In genomic region chr11:30176111-30176510, GRCm38 (mm10) we compare ENCODE assay signal across 22 mouse cellular contexts.
DNase-seq lines count a peak whose midpoint lies in the region; ATAC-seq and TF ChIP-seq lines count a peak whose summit lies in the region.
"Had no signal": no experiment of that assay in that cellular context is flagged by ENCODE, and none has a peak within 500 bp of the region (broad histone marks: within the 10 kb centered on the region; RNA-seq: fewer than 3 reads in every experiment).

No protein-coding gene starts in this region.

- ATAC-seq in forebrain, embryonic 15.5 days (replicated peaks), result 0 out of 2 replicates have a peak, but pooled peaks have one; percentile 29
- peak; percentile 16; the same call in 1 of the 2 replicates for ATAC-seq in neutrophil, adult 5-6 weeks (ENCODE audit: extremely low read depth, insufficient number of reproducible peaks, low FRiP score, poor library complexity, severe bottlenecking)
- ATAC-seq in frontal cortex, adult (ENCODE audit: low TSS enrichment), result no peak
- ATAC-seq: liver, postnatal 0 days had no signal

- H3K27me3 ChIP-seq in heart, adult 2 months (ENCODE audit: control insufficient read depth, insufficient read depth, low read length), result no peaks in the 10 kb centered on the region
- H3K27me3 ChIP-seq in forebrain, embryonic 15.5 days, result no peaks in the 10 kb centered on the region
- H3K27me3 ChIP-seq in embryonic facial prominence, embryonic 10.5 days (replicated peaks; ENCODE audit: low read depth, poor library complexity, severe bottlenecking), result no peaks in the 10 kb centered on the region
- H3K27me3 ChIP-seq: neural tube, embryonic 15.5 days had no signal

- TF ChIP-seq POLR2A in heart, adult 2 months (IDR thresholded peaks at IDR 0.05; ENCODE audit: insufficient read depth, low read depth, low read length), result no peak

- H3K27ac ChIP-seq in heart, adult 2 months, result peak overlapping the region; percentile 19; the same call in 1 of the 2 replicates
- peak overlapping the region; percentile 36; the same call in 1 of the 2 replicates for H3K27ac ChIP-seq in layer of hippocampus, adult 2 months
- no peak overlapping the region for H3K27ac ChIP-seq in forebrain, embryonic 15.5 days (replicated peaks)
- H3K27ac ChIP-seq in embryonic facial prominence, embryonic 10.5 days (replicated peaks), result no peak overlapping the region
- H3K27ac ChIP-seq: hindbrain, embryonic 14.5 days; macrophage; neural tube, embryonic 15.5 days had no signal

- WGBS in heart, adult 2 months, result 68% methylated on average over 3 of the region's 3 CpGs
- 9% methylated on average over 3 of the region's 3 CpGs for WGBS in forebrain, embryonic 15.5 days
- WGBS in embryonic facial prominence, embryonic 10.5 days, result 42% methylated on average over 3 of the region's 3 CpGs

- no peak for TF ChIP-seq CTCF in heart, adult 2 months (IDR thresholded peaks at IDR 0.05)
- TF ChIP-seq CTCF in layer of hippocampus, adult 2 months (conservative IDR thresholded peaks at IDR 0.05), result no peak

- no peak overlapping the region for H3K9ac ChIP-seq in heart, adult 2 months (ENCODE audit: low read depth, low read length)
- H3K9ac ChIP-seq in forebrain, embryonic 15.5 days (replicated peaks), result no peak overlapping the region
- H3K9ac ChIP-seq: hindbrain, embryonic 14.5 days; liver, postnatal 0 days; neural tube, embryonic 15.5 days had no signal

- DNase-seq in heart, adult 2 months, result no peak
- DNase-seq in heart, postnatal 4 days, result no peak
- DNase-seq in layer of hippocampus, adult 2 months (ENCODE audit: low spot score in 2 of 2), result no peak
- DNase-seq in layer of hippocampus, postnatal 36 days, result no peak
- DNase-seq in embryonic facial prominence, embryonic 10.5 days (ENCODE audit: low spot score), result no peak
- DNase-seq: B cell, adult 2 months; cerebellum, adult 9-11 months; embryo, embryonic 11 days; gastrocnemius, postnatal 14 days; heart, postnatal 14 days; kidney, adult 18-20 months; liver; liver, postnatal 0 days; midbrain, embryonic 14.5 days; thymus, adult 2 months had no signal

- peaks cover 21% of the 10 kb centered on the region for H3K4me1 ChIP-seq in heart, adult 2 months (ENCODE audit: control insufficient read depth, insufficient read depth, low read length)
- peaks cover 7% of the 10 kb centered on the region for H3K4me1 ChIP-seq in forebrain, embryonic 15.5 days
- H3K4me1 ChIP-seq in embryonic facial prominence, embryonic 10.5 days, result peaks cover 18% of the 10 kb centered on the region

- peaks cover 7% of the 10 kb centered on the region for H3K79me2 ChIP-seq in heart, adult 2 months (replicated peaks; ENCODE audit: control insufficient read depth, insufficient read depth, low read length)

- H3K4me2 ChIP-seq in forebrain, embryonic 15.5 days (replicated peaks), result no peak overlapping the region
- H3K4me2 ChIP-seq: hindbrain, embryonic 14.5 days; neural tube, embryonic 15.5 days had no signal

- no peak for TF ChIP-seq EP300 in heart, adult 2 months (IDR thresholded peaks at IDR 0.05; ENCODE audit: insufficient read depth, low read depth, low read length)

- H3K36me3 ChIP-seq in heart, adult 2 months (ENCODE audit: control insufficient read depth, insufficient read depth, low read length), result peaks cover 76% of the 10 kb centered on the region
- H3K36me3 ChIP-seq in forebrain, embryonic 15.5 days, result no peaks in the 10 kb centered on the region
- H3K36me3 ChIP-seq in embryonic facial prominence, embryonic 10.5 days (replicated peaks), result no peaks in the 10 kb centered on the region; the same call in 1 of the 2 replicates
- H3K36me3 ChIP-seq: neural tube, embryonic 15.5 days had no signal

- H3K9me3 ChIP-seq in forebrain, embryonic 15.5 days, result no peaks in the 10 kb centered on the region
- no peaks in the 10 kb centered on the region for H3K9me3 ChIP-seq in embryonic facial prominence, embryonic 10.5 days
- H3K9me3 ChIP-seq: neural tube, embryonic 15.5 days had no signal

- no peak overlapping the region for H3K4me3 ChIP-seq in heart, adult 2 months
- no peak overlapping the region for H3K4me3 ChIP-seq in layer of hippocampus, adult 2 months
- no peak overlapping the region for H3K4me3 ChIP-seq in forebrain, embryonic 15.5 days
- no peak overlapping the region for H3K4me3 ChIP-seq in embryonic facial prominence, embryonic 10.5 days
- H3K4me3 ChIP-seq: myocyte; neural tube, embryonic 15.5 days had no signal

- intact Hi-C loops in heart, adult 2 months (cut with DNase I), result no loop called here

Comparison
In these comparisons a context has a peak if more than half of its experiments do, and no peak if none do; other contexts are left out.
1. H3K27ac ChIP-seq: peak in heart, adult 2 months (single experiment) and layer of hippocampus, adult 2 months (single experiment); none in forebrain, embryonic 15.5 days (single experiment) and embryonic facial prominence, embryonic 10.5 days (single experiment).